Mouse (Mus musculus) ES-E14 (cell line): ENCODE data around the gene Ildr2. TPM values are rescaled to one million over a fixed set of nuclear protein-coding genes. Genes with fewer than 3 reads are reported as not detected.

Experiments used
- DNase-seq: peaks from one replicate; pipeline ENCODE4 v3.0.0-alpha.2; 2013; ENCODE audit warnings: low read depth, low spot score
- H3K27ac ChIP-seq: 2 replicates; pipeline ENCODE4 v1.5.1; 2012; ENCODE audit warnings: low read depth, mild to moderate bottlenecking, low read length, moderate library complexity, mixed read lengths; ENCODE audit not compliant: poor library complexity, insufficient read depth, severe bottlenecking
- H3K36me3 ChIP-seq: 2 replicates; pipeline ENCODE4 v1.6.1; 2012; ENCODE audit warnings: mild to moderate bottlenecking, low read length, moderate library complexity, mixed read lengths; ENCODE audit not compliant: control insufficient read depth, poor library complexity, insufficient read depth, severe bottlenecking
- H3K4me1 ChIP-seq, 2 experiments: fragments of 150-350 bp in 1 of 2; sonication (generic) in 1 of 2; 2 replicates each; pipeline ENCODE4 v1.6.1; 2012; ENCODE audit warnings: low read length in 2 of 2, mild to moderate bottlenecking in 1 of 2, mixed read lengths in 1 of 2; ENCODE audit not compliant: control insufficient read depth in 2 of 2, insufficient read depth in 2 of 2, poor library complexity in 1 of 2
- H3K4me3 ChIP-seq, 2 experiments: fragments of 150-350 bp in 1 of 2; sonication (generic) in 1 of 2; 2 replicates each; pipeline ENCODE4 v1.5.1; 2012; ENCODE audit warnings: low read length in 2 of 2, low read depth in 1 of 2, mild to moderate bottlenecking in 1 of 2, mixed read lengths in 1 of 2; ENCODE audit not compliant: insufficient read depth in 1 of 2, poor library complexity in 1 of 2, severe bottlenecking in 1 of 2
- H3K9ac ChIP-seq: 2 replicates; pipeline ENCODE4 v1.6.1; 2012; ENCODE audit warnings: low read depth, mild to moderate bottlenecking, low read length, mixed read lengths; ENCODE audit not compliant: poor library complexity, insufficient read depth, severe bottlenecking
- H3K9me3 ChIP-seq: fragments of 150-350 bp; sonication (generic); 2 replicates; pipeline ENCODE4 v1.6.1; 2012; ENCODE audit warnings: low read depth, mild to moderate bottlenecking, low read length; ENCODE audit not compliant: control insufficient read depth, insufficient read depth
- CHD2 ChIP-seq: IDR thresholded peaks from 2 replicates; pipeline ENCODE4 v1.6.1; 2014; ENCODE audit warnings: mild to moderate bottlenecking, low read depth, low read length, inconsistent platforms
- HCFC1 ChIP-seq: IDR thresholded peaks from 2 replicates; pipeline ENCODE4 v1.6.1; 2012; ENCODE audit warnings: low read length, inconsistent platforms, borderline replicate concordance; ENCODE audit not compliant: insufficient read depth
- MAFK ChIP-seq: IDR thresholded peaks from 2 replicates; pipeline ENCODE4 v1.6.1; 2014; ENCODE audit warnings: mild to moderate bottlenecking, low read depth, low read length, inconsistent platforms; ENCODE audit not compliant: insufficient read depth
- ZC3H11A ChIP-seq: IDR thresholded peaks from 2 replicates; pipeline ENCODE4 v1.6.1; 2012; ENCODE audit warnings: low read depth, mild to moderate bottlenecking, inconsistent platforms, low read length, borderline replicate concordance
- ZNF384 ChIP-seq: IDR thresholded peaks from 2 replicates; pipeline ENCODE4 v1.6.1; 2012; ENCODE audit warnings: low read depth, low read length, inconsistent platforms
- in situ Hi-C, 2 experiments: fragments of 600-800 bp; cut with MboI; formaldehyde crosslinking; loops; one replicate each; pipeline ENCODE4 v1.15.1; 2025; ENCODE audit warnings: low sequenced_read_pairs in 2 of 2, inconsistent platforms in 1 of 2; ENCODE audit not compliant: unreplicated experiment in 2 of 2
- total RNA-seq: library from RNA; depleted of rRNA; stranded (reverse); fragments of 300-350 nt; gene quantifications from 2 replicates; pipeline ENCODE4 v1.2.3, GENCODE M21; 2012

Ildr2 gene
- total RNA-seq, 1 experiment, result 2.9 TPM

GRCm38 (mm10) chr1:166342539-166342938 lies 88.6 kb downstream of the Ildr2 start:
- Histone ChIP-seq H3K4me1 (no peaks in the 10 kb centered on the region), H3K4me3 (no peak overlapping the region), H3K9me3 (no peaks in the 10 kb centered on the region), H3K9ac (no peak overlapping the region), H3K36me3 (no peaks in the 10 kb centered on the region), H3K27ac (no peak overlapping the region)
- in situ Hi-C loops, result no loop called here
- TF ChIP-seq ZNF384 (no peak), HCFC1 (no peak), ZC3H11A (no peak), MAFK (no peak), CHD2 (no peak)
- no peak for DNase-seq

- in situ Hi-C loops, result no loop called here
- H3K4me1 ChIP-seq, result no peaks in the 10 kb centered on the region
- TF ChIP-seq HCFC1 (no peak), CHD2 (no peak), ZC3H11A (no peak), ZNF384 (no peak), MAFK (no peak)
- no peaks in the 10 kb centered on the region for H3K36me3 ChIP-seq
- no peaks in the 10 kb centered on the region for H3K9me3 ChIP-seq
- no peak overlapping the region for H3K27ac ChIP-seq
- no peak overlapping the region for H3K9ac ChIP-seq
- H3K4me3 ChIP-seq, result no peak overlapping the region
- DNase-seq, result no peak
Observed at GRCm38 (mm10) chr1:166343586-166343985, 89.6 kb downstream of the Ildr2 start.

GRCm38 (mm10) chr1:166344300-166345077 lies 90.5 kb downstream of the Ildr2 start:
- Histone ChIP-seq H3K27ac (no peak overlapping the region), H3K36me3 (no peaks in the 10 kb centered on the region), H3K4me1 (no peaks in the 10 kb centered on the region), H3K4me3 (no peak overlapping the region), H3K9ac (no peak overlapping the region), H3K9me3 (0 out of 2 replicates have a peak, but pooled peaks cover 2% of the 10 kb centered on the region)
- DNase-seq, result no peak
- TF ChIP-seq CHD2 (no peak), MAFK (no peak), ZNF384 (no peak), ZC3H11A (no peak), HCFC1 (no peak)
- in situ Hi-C loops, result no loop called here

GRCm38 (mm10) chr1:166345602-166346001 lies 91.7 kb downstream of the Ildr2 start:
- no peak for DNase-seq
- no peak for TF ChIP-seq CHD2
- TF ChIP-seq MAFK, result no peak
- no peak for TF ChIP-seq HCFC1
- TF ChIP-seq ZNF384, result no peak
- TF ChIP-seq ZC3H11A, result no peak
- Histone ChIP-seq H3K9ac (no peak overlapping the region), H3K27ac (no peak overlapping the region), H3K36me3 (no peaks in the 10 kb centered on the region), H3K4me1 (no peaks in the 10 kb centered on the region), H3K4me3 (no peak overlapping the region), H3K9me3 (0 out of 2 replicates have a peak, but pooled peaks cover 2% of the 10 kb centered on the region)
- in situ Hi-C loops, result no loop called here
